Mouse (Mus musculus): ENCODE data around the gene Daam1.
"Not testable (repeated sequence)": the region's sequence is repeated elsewhere in the genome, so short reads cannot be mapped to it uniquely, and the experiment has no call there.

The Daam1 gene

GRCm38 (mm10) chr12:71835966-71836668, 5.2 kb downstream of the Daam1 start:
- no peak for DNase-seq (ENCODE audit: low spot score)

GRCm38 (mm10) chr12:71836776-71837175, 5.9 kb downstream of the Daam1 start:
- DNase-seq (ENCODE audit: low spot score): no peak

DNA sequence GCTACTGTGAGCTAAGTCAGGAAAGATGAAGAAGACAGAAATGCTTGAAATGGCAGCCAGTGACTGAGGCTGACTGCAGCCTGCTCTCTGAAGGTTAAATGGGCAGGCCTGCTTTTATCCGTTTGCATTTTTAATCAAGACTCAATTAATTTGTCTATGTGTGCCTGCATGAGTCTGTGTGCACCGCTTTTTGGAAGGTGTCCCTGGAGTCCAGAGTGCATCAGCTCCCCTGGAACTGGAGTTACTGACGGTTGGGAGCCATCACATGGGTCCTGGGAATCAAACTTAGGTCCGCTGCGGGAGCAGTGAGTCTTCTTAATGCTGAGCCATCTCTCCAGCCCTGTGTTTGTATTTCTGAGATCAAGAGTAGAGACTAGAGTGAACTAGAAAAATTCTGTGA, 6.7 kb downstream of the Daam1 start:
- no peak for DNase-seq (ENCODE audit: low spot score)

DNA sequence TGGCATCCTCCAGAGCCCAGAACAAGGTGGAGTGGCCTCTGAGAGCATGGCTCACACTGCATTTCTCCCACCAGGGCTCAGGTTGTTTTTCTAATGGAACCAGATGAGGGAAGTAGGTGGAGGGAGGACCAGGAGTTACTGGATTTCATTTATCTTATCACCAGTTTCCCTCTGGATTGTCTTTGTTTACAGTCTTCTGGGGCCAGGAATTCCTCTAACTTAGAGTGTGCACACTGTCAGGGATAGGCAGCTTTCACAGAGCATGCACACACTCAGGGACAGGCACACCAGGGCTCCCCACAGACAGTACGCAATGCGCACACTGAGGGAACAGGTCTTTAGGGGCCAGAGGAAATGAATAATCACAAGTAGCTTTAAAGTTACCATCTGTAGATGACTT, 7.4 kb downstream of the Daam1 start:
- DNase-seq (ENCODE audit: low spot score): no peak

DNA sequence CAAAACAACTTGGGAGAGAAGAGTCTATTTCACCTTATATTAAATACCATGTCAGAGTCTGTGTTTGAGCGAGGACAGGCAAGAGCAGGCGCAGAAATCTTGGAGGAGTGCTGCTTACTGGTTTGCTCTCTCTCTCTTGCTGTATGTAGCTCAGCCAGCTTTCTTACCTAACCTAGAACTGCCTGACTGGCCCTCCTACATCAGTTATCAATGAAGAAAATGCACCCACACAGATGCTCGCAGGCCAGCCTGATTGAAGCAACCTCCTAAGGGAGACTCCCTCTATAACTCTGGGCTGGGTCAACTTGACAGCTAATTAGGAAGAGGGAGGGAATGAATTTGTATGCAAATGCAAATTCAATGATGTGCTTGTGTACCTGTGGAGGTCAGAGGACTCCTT, 8.8 kb downstream of the Daam1 start:
- no peak for DNase-seq (ENCODE audit: low spot score)

GRCm38 (mm10) chr12:71840430-71841186, 9.7 kb downstream of the Daam1 start:
- DNase-seq (ENCODE audit: low spot score): no peak

- no peak for DNase-seq (ENCODE audit: low spot score)
These were observed 11.1 kb downstream of the Daam1 start for GRCm38 (mm10) chr12:71842006-71842405.

GRCm38 (mm10) chr12:71842588-71842987, 11.7 kb downstream of the Daam1 start:
- DNase-seq (ENCODE audit: low spot score): no peak

DNA sequence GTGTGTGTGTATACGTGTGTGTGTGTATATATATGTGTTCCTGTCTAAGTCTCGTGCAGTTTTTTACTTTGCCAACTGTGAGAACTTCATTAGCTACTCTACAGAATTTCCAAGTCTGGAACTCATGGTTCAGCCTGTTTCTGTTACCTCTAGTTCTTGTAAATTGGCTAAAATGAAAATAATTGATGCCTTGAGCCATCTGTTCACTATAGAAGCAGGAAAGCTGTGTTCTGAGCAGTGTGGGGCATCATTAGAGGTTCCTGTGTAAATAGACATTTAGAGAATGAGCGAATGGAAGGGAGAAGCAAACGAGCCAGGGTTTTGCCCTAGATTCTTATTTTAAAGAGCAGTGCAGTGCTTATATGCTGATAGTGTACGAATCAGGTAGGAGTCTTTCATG, 14.6 kb downstream of the Daam1 start:
- DNase-seq (ENCODE audit: low spot score): no peak

DNA sequence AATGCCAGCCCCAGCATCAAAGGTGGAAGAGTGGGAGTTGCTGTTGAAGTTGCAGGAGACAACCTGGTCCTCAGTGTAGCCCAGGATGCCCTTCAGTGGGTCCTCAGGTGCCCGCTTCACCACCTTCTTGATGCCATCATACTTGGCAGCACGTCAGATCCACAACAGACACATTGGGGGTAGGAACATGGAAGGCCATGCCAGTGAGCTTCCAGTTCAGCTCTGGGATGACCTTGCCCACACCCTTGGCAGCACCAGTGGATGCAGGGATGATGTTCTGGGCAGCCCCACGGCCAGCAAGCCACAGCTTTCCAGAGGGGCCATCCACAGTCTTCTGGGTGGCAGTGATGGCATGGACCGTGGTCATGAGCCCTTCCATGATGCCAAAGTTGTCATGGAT, 15.5 kb downstream of the Daam1 start:
- DNase-seq (ENCODE audit: low spot score): not testable (repeated sequence)

DNA sequence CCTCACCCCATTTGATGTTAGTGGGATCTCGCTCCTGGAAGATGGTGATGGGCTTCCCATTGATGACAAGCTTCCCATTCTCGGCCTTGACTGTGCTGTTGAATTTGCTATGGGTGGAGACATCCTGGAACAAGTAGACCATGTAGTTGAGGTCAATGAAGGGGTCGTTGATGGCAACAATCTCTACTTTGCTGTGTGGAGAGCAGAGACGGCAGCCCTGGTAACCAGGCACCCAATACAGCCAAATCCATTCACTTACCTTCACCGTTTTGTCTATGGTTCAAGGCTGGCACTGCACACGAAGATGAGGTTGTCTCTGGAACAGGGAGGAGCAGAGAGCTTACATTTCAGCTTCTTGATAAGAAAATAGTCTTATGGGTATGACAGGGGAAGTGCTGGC, 16.1 kb downstream of the Daam1 start:
- DNase-seq (ENCODE audit: low spot score): not testable (repeated sequence)

DNA sequence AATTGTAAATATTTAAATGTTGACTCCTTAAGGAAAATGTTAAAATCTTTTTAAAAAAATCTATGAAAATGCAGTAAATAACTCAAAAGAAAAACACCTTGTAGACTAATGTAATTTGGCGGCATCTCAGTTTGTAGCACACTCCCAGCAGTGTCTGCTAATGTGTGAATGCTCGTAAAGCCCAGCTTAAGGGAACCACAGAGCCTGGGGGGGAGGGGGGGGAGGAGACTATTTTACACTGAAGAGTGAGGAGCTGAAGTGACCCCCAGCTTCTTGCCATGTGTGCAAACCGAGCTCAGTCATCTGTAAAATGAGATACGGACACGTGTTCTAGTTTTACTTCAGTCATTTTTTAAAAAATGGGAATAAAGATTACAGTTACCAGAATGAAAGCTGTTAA, 16.7 kb downstream of the Daam1 start:
- no peak for DNase-seq (ENCODE audit: low spot score)

DNA sequence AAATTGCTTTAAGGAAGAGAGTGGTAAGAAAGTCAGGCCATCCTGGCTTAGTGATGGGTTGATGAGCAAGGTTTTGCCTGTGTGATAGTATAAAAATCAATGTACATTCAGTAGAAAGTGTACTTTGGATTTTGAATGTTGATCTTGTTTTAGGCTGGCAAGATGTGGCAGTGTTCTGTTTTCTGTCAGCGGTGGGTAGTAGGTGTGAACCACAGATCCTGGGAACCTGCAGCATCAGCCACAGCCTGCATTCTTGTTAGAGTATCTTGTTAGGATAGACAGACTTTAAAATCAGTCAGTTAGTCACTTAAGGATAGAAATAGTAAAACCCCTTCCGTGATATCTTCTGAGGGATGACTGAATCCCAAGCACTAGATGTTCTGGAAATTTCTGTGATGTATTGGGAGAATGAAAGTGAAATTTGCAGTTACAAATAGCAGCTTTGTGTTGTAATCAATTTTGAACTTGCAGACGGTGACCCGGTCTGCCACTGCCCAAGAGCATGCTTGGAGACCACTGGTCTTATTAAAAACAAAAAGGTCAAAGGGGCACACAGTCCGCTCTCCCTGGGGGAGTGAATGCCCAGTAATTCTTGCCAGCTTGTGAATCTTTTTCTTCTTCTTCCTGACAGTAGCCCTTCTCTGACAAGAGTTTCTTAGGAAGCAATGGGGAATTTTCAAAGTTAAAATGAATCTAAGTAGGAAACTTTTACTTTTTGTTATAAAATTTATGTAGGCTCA, 17.3 kb downstream of the Daam1 start:
- no peak for DNase-seq (ENCODE audit: low spot score)

GRCm38 (mm10) chr12:71849051-71849450, 18.2 kb downstream of the Daam1 start:
- DNase-seq (ENCODE audit: low spot score): no peak

- no peak for DNase-seq (ENCODE audit: low spot score)
These were observed 19.3 kb downstream of the Daam1 start for GRCm38 (mm10) chr12:71850135-71850534.

- DNase-seq (ENCODE audit: low spot score): no peak
These were observed 21.8 kb downstream of the Daam1 start for GRCm38 (mm10) chr12:71852678-71853077.

- DNase-seq (ENCODE audit: low spot score): no peak
These were observed 22.8 kb downstream of the Daam1 start for GRCm38 (mm10) chr12:71853694-71854093.

GRCm38 (mm10) chr12:71854191-71854590, 23.3 kb downstream of the Daam1 start:
- no peak for DNase-seq (ENCODE audit: low spot score)

GRCm38 (mm10) chr12:71855730-71856479, 25.0 kb downstream of the Daam1 start:
- no peak for DNase-seq (ENCODE audit: low spot score)

DNA sequence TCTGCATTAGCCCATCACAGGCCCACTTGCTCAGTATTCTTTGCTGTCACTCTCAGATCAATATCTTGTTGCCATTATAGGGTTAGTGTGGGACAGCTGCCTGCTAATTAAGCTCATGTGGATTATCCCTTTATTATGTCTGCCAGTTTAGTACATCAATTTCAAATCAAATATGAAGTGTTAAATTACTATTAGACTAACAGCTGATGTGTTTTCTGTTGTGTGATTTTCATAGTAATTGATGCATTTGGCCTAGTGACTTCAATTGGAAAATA, 25.5 kb downstream of the Daam1 start:
- no peak for DNase-seq (ENCODE audit: low spot score)

DNA sequence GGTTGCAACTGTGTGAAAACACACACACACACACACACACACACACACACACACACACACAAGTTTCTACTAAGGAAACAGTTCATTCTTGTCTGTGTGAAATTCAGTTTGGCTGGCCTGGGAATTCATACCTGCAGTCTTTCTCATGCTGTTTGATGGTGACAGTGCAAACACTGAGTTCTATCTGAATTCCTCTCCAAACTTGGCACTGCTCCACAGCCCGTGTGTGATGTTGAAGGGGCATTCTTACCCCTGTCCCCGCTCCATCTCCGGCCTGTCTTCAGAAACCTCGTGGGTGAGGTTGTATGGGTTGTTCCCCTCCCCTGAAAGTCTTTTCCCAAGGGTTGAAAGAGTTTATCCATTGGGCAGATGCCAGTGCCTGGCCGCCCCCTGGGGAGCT, 28.2 kb downstream of the Daam1 start:
- no peak for DNase-seq (ENCODE audit: low spot score)

DNA sequence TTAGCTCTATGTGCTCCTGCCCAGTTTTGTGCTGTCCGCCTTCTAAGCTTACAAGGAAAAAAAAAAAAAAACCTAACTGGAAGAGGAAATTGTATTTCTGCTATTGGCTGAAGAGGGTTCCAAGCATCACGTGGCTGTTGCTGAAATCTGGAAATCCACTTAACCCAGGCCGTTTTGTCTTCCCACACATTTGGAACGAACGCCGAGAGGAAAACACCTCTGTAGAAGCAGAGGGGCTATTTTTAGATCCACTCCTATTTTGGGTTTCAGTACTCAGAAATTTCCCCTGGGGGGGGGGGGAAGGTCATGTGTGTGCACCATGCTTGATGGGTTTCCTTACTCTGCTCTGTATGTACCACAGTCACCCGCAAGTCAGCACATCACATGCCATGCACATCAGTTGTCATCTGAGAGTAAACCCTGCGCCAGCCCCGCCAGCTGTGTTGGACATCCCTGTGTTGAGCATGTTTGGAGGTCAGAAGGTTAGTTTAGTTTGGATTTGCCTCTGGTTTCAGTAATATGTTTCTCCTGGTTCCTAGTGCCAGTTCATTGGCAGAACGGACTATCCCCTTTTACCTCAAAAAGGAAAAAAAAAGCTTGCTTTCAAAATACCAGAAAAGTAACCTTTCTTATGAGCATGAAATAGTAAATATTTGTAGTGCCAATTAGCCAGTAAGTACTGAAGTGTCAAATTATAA, 33.1 kb downstream of the Daam1 start:
- no peak for DNase-seq (ENCODE audit: low spot score)

All from urinary bladder, postnatal 25 days (tissue).